Comparison of ENCODE assay signal across 10 mouse cellular contexts in the genomic region with DNA sequence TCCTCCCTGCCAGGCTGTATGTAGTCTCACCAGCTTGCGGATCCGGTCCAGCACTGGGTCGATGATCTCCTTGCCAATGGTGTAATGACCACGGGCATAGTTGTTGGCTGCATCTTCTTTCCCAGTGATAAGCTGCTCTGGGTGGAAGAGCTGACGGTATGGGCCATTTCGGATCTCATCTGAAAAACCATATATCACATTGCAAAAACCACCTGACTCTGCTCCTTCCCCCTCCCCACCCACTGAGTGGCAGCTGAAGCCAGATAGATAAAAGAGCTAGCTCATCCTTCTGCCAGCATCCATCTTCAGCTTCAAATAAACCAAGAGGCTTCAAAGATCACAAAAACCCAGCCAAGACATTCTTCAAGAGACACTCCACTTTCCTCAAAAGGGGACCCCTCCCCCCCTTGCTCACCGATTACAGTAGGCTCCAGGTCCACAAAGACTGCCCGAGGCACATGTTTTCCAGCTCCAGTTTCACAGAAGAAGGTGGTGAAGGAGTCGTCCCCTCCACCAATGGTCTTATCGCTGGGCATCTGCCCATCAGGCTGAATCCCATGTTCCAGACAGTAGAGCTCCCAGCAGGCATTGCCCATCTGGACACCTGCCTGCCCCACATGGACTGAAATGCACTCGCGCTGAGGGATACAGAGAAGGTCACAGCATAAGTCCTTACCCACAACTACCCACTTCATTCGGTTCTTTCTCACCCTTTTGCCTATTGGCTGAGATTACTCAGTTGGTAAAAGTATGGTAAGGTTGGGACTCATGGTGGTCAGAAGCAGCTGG. TPM values are rescaled to one million over a fixed set of nuclear protein-coding genes. Genes with fewer than 3 reads are reported as not detected.
DNase-seq lines count a peak whose midpoint lies in the region; ATAC-seq and TF ChIP-seq lines count a peak whose summit lies in the region.
"Had no signal": no experiment of that assay in that cellular context is flagged by ENCODE, and none has a peak within 500 bp of the region (broad histone marks: within the 10 kb centered on the region; RNA-seq: fewer than 3 reads in every experiment).

No protein-coding gene starts in this region.

- in situ Hi-C loops in CH12.LX (cut with MboI; ENCODE audit: low pct_ligation_motif_present, low pct_unique_long_range_greater_than_20kb, low sequenced_read_pairs), result no loop called here

- WGBS in cerebellum, adult 2 months, result 10% methylated on average over 13 of the region's 13 CpGs
- WGBS in limb, embryonic 13.5 days, result 74% methylated on average over 13 of the region's 13 CpGs
- 81% methylated on average over 13 of the region's 13 CpGs for WGBS in hindbrain, embryonic 16.5 days

- dilution Hi-C loops in CH12.LX (cut with MboI; ENCODE audit: extremely low pct_ligation_motif_present, extremely low pct_unique_long_range_greater_than_20kb, low sequenced_read_pairs), result no loop called here

- peaks cover 2% of the 10 kb centered on the region for H3K9me3 ChIP-seq in CH12.LX (replicated peaks; ENCODE audit: low read length)
- H3K9me3 ChIP-seq in limb, embryonic 13.5 days, result no peaks in the 10 kb centered on the region
- no peaks in the 10 kb centered on the region for H3K9me3 ChIP-seq in hindbrain, embryonic 16.5 days (ENCODE audit: control insufficient read depth, low read length)
- H3K9me3 ChIP-seq: midbrain, embryonic 12.5 days had no signal

- peaks cover 35% of the 10 kb centered on the region for H3K79me2 ChIP-seq in CH12.LX (replicated peaks; ENCODE audit: control insufficient read depth, extremely low read depth, insufficient read depth, poor library complexity, severe bottlenecking)

- H3K4me2 ChIP-seq in CH12.LX (ENCODE audit: insufficient read depth, low read depth, poor library complexity, severe bottlenecking), result peak overlapping the region; percentile 86
- H3K4me2 ChIP-seq in limb, embryonic 13.5 days (replicated peaks), result peak overlapping the region; percentile 96; the same call in 1 of the 2 replicates
- H3K4me2 ChIP-seq in hindbrain, embryonic 16.5 days (ENCODE audit: low read length), result no peak overlapping the region; the same call in 1 of the 2 replicates
- H3K4me2 ChIP-seq: midbrain, embryonic 12.5 days had no signal

- TF ChIP-seq CTCF in cerebellum, adult 2 months (IDR thresholded peaks at IDR 0.05; ENCODE audit: borderline replicate concordance, insufficient read depth, low read depth, low read length), result no peak
- TF ChIP-seq CTCF in CH12.LX (conservative IDR thresholded peaks at IDR 0.05 in 1 of 2, IDR thresholded peaks at IDR 0.05 in 1 of 2; ENCODE audit: low read depth in 2 of 2, low read length in 2 of 2), result no peak

- no peak for TF ChIP-seq RAD21 in CH12.LX (IDR thresholded peaks at IDR 0.05; ENCODE audit: low read depth, low read length)

- no peak for TF ChIP-seq EP300 in CH12.LX (IDR thresholded peaks at IDR 0.05; ENCODE audit: low read length)

- H3K27me3 ChIP-seq in cerebellum, adult 2 months (ENCODE audit: control insufficient read depth, insufficient read depth, low read length), result no peaks in the 10 kb centered on the region
- H3K27me3 ChIP-seq in CH12.LX (replicated peaks), result no peaks in the 10 kb centered on the region
- H3K27me3 ChIP-seq in limb, embryonic 13.5 days, result peaks cover 66% of the 10 kb centered on the region
- H3K27me3 ChIP-seq in hindbrain, embryonic 16.5 days (replicated peaks; ENCODE audit: control insufficient read depth, insufficient read depth, low read length), result peaks cover 16% of the 10 kb centered on the region

- no peak for TF ChIP-seq POLR2A in cerebellum, adult 2 months (IDR thresholded peaks at IDR 0.05; ENCODE audit: borderline replicate concordance, insufficient read depth, low read length)
- TF ChIP-seq POLR2A in CH12.LX (IDR thresholded peaks at IDR 0.05; ENCODE audit: low read depth, low read length), result no peak

- peaks cover 45 to 56% of the 10 kb centered on the region in 2 experiments for H3K36me3 ChIP-seq in CH12.LX (replicated peaks in 1 of 2; ENCODE audit: control insufficient read depth in 1 of 2, insufficient read depth in 1 of 2, low read length in 1 of 2)
- peaks cover 39% of the 10 kb centered on the region for H3K36me3 ChIP-seq in limb, embryonic 13.5 days
- peaks cover 21% of the 10 kb centered on the region for H3K36me3 ChIP-seq in hindbrain, embryonic 16.5 days (ENCODE audit: control insufficient read depth, insufficient read depth, low read length)

- peak overlapping the region; percentile 69 for H3K4me3 ChIP-seq in cerebellum, adult 2 months (replicated peaks; ENCODE audit: insufficient read depth, low read depth, low read length)
- H3K4me3 ChIP-seq in CH12.LX (replicated peaks in 1 of 3; ENCODE audit: low read depth in 2 of 3, low read length in 2 of 3, poor library complexity in 1 of 3), result peak overlapping the region in 2 of 3 experiments; percentile 88 to 94
- no peak overlapping the region for H3K4me3 ChIP-seq in limb, embryonic 13.5 days
- H3K4me3 ChIP-seq in hindbrain, embryonic 16.5 days (ENCODE audit: low read length), result no peak overlapping the region

- DNase-seq in cerebellum, adult 2 months, result peak; percentile 64 to 74
- DNase-seq in cerebellum, postnatal 4 days (ENCODE audit: low spot score in 2 of 2), result no peak
- no peak for DNase-seq in CH12.LX (ENCODE audit: extremely low read depth)
- DNase-seq in heart, adult 11 months, result peak; percentile 98
- no peak for DNase-seq in right cerebral cortex, adult 18-20 months

- peaks cover 18% of the 10 kb centered on the region for H3K4me1 ChIP-seq in cerebellum, adult 2 months (ENCODE audit: control insufficient read depth, insufficient read depth, low read length)
- H3K4me1 ChIP-seq in CH12.LX (ENCODE audit: control insufficient read depth in 1 of 2, insufficient read depth in 2 of 2), result peaks cover 19 to 68% of the 10 kb centered on the region in 2 experiments
- H3K4me1 ChIP-seq in limb, embryonic 13.5 days, result peaks cover 23% of the 10 kb centered on the region
- H3K4me1 ChIP-seq in hindbrain, embryonic 16.5 days (ENCODE audit: control insufficient read depth, insufficient read depth, low read depth, low read length), result peaks cover 17% of the 10 kb centered on the region

- H3K27ac ChIP-seq in cerebellum, adult 2 months (ENCODE audit: insufficient read depth, low read length), result peak overlapping the region; percentile 93; the same call in 1 of the 2 replicates
- H3K27ac ChIP-seq in CH12.LX (ENCODE audit: insufficient read depth, low read depth), result no peak overlapping the region
- no peak overlapping the region for H3K27ac ChIP-seq in limb, embryonic 13.5 days
- no peak overlapping the region for H3K27ac ChIP-seq in hindbrain, embryonic 16.5 days (ENCODE audit: low read depth, low read length)
- H3K27ac ChIP-seq: midbrain, embryonic 12.5 days had no signal

- H3K9ac ChIP-seq in CH12.LX (ENCODE audit: insufficient read depth, low read depth), result 0 out of 2 replicates have a peak overlapping the region, but pooled peaks have one; percentile 88
- H3K9ac ChIP-seq in limb, embryonic 13.5 days, result no peak overlapping the region
- H3K9ac ChIP-seq in hindbrain, embryonic 16.5 days (ENCODE audit: low read depth, low read length), result no peak overlapping the region
- H3K9ac ChIP-seq: midbrain, embryonic 12.5 days had no signal

- no peak for ATAC-seq in limb, embryonic 13.5 days (ENCODE audit: low FRiP score, low read depth)
- no peak for ATAC-seq in monocyte, adult 5-6 weeks (replicated peaks; ENCODE audit: insufficient number of reproducible peaks, low FRiP score, low TSS enrichment, poor library complexity, severe bottlenecking)
- ATAC-seq in hindbrain, embryonic 16.5 days, result no peak

RNA-seq across cellular contexts. Expression of a gene that starts 2.7 kb away (rescaled TPM):
- polyA plus RNA-seq in cerebellum, adult 2 months (2012; rRNA removed), result 385 and 391 TPM in 2 replicates
- total RNA-seq in CH12.LX (2012; rRNA removed), result 180 and 259 TPM in 2 replicates
- total RNA-seq in CH12.LX (2014; rRNA removed), result 168 and 192 TPM in 2 replicates
- polyA plus RNA-seq in CH12.LX (2012; ENCODE audit: insufficient read length, low read depth), result 259 and 294 TPM in 2 replicates
- polyA plus RNA-seq in limb, embryonic 13.5 days (2015; fragmentation: Nextera tagmentation; extraction: Ambion mirVana), result 22.7 and 27.1 TPM in 2 replicates
- total RNA-seq in monocyte, adult 5-6 weeks (2017), result 55.7 to 63.9 TPM (median 58.5 TPM) in 3 replicates
- 45.5 and 74.1 TPM in 2 replicates for polyA plus RNA-seq in hindbrain, embryonic 16.5 days (2015; fragmentation: Nextera tagmentation; extraction: Ambion mirVana)

RNA-seq across cellular contexts. Expression of a gene that starts 6.4 kb away (rescaled TPM):
- 161 and 167 TPM in 2 replicates for polyA plus RNA-seq in cerebellum, adult 2 months (2012; rRNA removed)
- 48.6 and 64.1 TPM in 2 replicates for total RNA-seq in CH12.LX (2012; rRNA removed)
- 58.2 and 60.6 TPM in 2 replicates for total RNA-seq in CH12.LX (2014; rRNA removed)
- polyA plus RNA-seq in CH12.LX (2012; ENCODE audit: insufficient read length, low read depth), result 61.4 and 67.3 TPM in 2 replicates
- 138 and 148 TPM in 2 replicates for polyA plus RNA-seq in limb, embryonic 13.5 days (2015; fragmentation: Nextera tagmentation; extraction: Ambion mirVana)
- 35.5 to 62.5 TPM (median 42.0 TPM) in 3 replicates for total RNA-seq in monocyte, adult 5-6 weeks (2017)
- 144 and 145 TPM in 2 replicates for polyA plus RNA-seq in hindbrain, embryonic 16.5 days (2015; fragmentation: Nextera tagmentation; extraction: Ambion mirVana)

RNA-seq across cellular contexts. Expression of a gene that starts 6.4 kb away (rescaled TPM):
- polyA plus RNA-seq in cerebellum, adult 2 months (2012; rRNA removed), result 10.8 TPM in 2 replicates
- total RNA-seq in CH12.LX (2012; rRNA removed), result 3.6 and 4.6 TPM in 2 replicates
- 2.4 and 5.0 TPM in 2 replicates for total RNA-seq in CH12.LX (2014; rRNA removed)
- polyA plus RNA-seq in CH12.LX (2012; ENCODE audit: insufficient read length, low read depth), result 10.0 and 10.8 TPM in 2 replicates
- 20.4 and 23.5 TPM in 2 replicates for polyA plus RNA-seq in limb, embryonic 13.5 days (2015; fragmentation: Nextera tagmentation; extraction: Ambion mirVana)
- 9.2 to 12.8 TPM (median 9.2 TPM) in 3 replicates for total RNA-seq in monocyte, adult 5-6 weeks (2017)
- 20.1 and 21.1 TPM in 2 replicates for polyA plus RNA-seq in hindbrain, embryonic 16.5 days (2015; fragmentation: Nextera tagmentation; extraction: Ambion mirVana)

RNA-seq across cellular contexts. Expression of a gene that starts 14.9 kb away (rescaled TPM):
- polyA plus RNA-seq in cerebellum, adult 2 months (2012; rRNA removed), result not detected in 2 replicates
- total RNA-seq in CH12.LX (2012; rRNA removed) (0.30 TPM in 1 of 2 replicates, not detected in the other), CH12.LX (2014; rRNA removed) (0.74 and 1.4 TPM in 2 replicates)
- 0.74 and 0.78 TPM in 2 replicates for polyA plus RNA-seq in CH12.LX (2012; ENCODE audit: insufficient read length, low read depth)
- polyA plus RNA-seq in limb, embryonic 13.5 days (2015; fragmentation: Nextera tagmentation; extraction: Ambion mirVana), result not detected in 2 replicates
- not detected in 3 replicates for total RNA-seq in monocyte, adult 5-6 weeks (2017)
- polyA plus RNA-seq in hindbrain, embryonic 16.5 days (2015; fragmentation: Nextera tagmentation; extraction: Ambion mirVana), result 0.26 TPM in 1 of 2 replicates, not detected in the other
- polyA plus RNA-seq: C2C12; midbrain, embryonic 12.5 days had no signal

RNA-seq across cellular contexts. Expression of a gene that starts 19.2 kb away (rescaled TPM):
- 139 and 153 TPM in 2 replicates for polyA plus RNA-seq in cerebellum, adult 2 months (2012; rRNA removed)
- total RNA-seq in CH12.LX (2012; rRNA removed) (13.8 and 14.7 TPM in 2 replicates), CH12.LX (2014; rRNA removed) (4.6 and 6.8 TPM in 2 replicates)
- polyA plus RNA-seq in CH12.LX (2012; ENCODE audit: insufficient read length, low read depth), result 15.2 and 15.3 TPM in 2 replicates
- 41.9 and 45.4 TPM in 2 replicates for polyA plus RNA-seq in limb, embryonic 13.5 days (2015; fragmentation: Nextera tagmentation; extraction: Ambion mirVana)
- 22.6 to 64.3 TPM (median 30.7 TPM) in 3 replicates for total RNA-seq in monocyte, adult 5-6 weeks (2017)
- polyA plus RNA-seq in hindbrain, embryonic 16.5 days (2015; fragmentation: Nextera tagmentation; extraction: Ambion mirVana), result 86.3 and 98.0 TPM in 2 replicates

Comparison
In these comparisons a context has a peak if more than half of its experiments do, and no peak if none do; other contexts are left out.
1. DNase-seq: peak in cerebellum, adult 2 months (2 of 2) and heart, adult 11 months (single experiment); none in cerebellum, postnatal 4 days (0 of 2), CH12.LX (single experiment) and right cerebral cortex, adult 18-20 months (single experiment).
2. H3K4me3 ChIP-seq: peak in cerebellum, adult 2 months (single experiment) and CH12.LX (2 of 3); none in limb, embryonic 13.5 days (single experiment) and hindbrain, embryonic 16.5 days (single experiment).